Mouse (Mus musculus) kidney, postnatal 0 days (tissue): ENCODE measurements at regions not wholly inside any gene's neighbourhood (a gene's known extent, or its start where the extent isn't known, plus 50 kb on each side); places are given as distances from the start of the nearest gene placed in this dataset.

Source experiments
- ATAC-seq: fragments of 200-750 bp; cut with Nextera tagmentation; replicated peaks from 2 replicates; pipeline ENCODE4 v1.8.0; 2017; ENCODE audit warnings: low read depth, moderate number of reproducible peaks, moderate TSS enrichment, moderate library complexity; ENCODE audit not compliant: low FRiP score
- DNase-seq: peaks from one replicate; pipeline ENCODE4 v3.0.0-alpha.2; 2016; ENCODE audit warnings: low spot score
- H3K27ac ChIP-seq: fragments of 300-500 bp; sonication (generic); 2 replicates; pipeline ENCODE4 v1.5.1; 2014; ENCODE audit warnings: mild to moderate bottlenecking
- H3K27me3 ChIP-seq: fragments of 300-500 bp; sonication (generic); 2 replicates; pipeline ENCODE4 v1.6.1; 2014; ENCODE audit warnings: low read length, mixed read lengths; ENCODE audit not compliant: insufficient read depth
- H3K36me3 ChIP-seq: fragments of 300-500 bp; sonication (generic); 2 replicates; pipeline ENCODE4 v1.6.1; 2014; ENCODE audit warnings: low read length, mixed read lengths; ENCODE audit not compliant: insufficient read depth
- H3K4me1 ChIP-seq: fragments of 300-500 bp; sonication (generic); replicated peaks from 2 replicates; pipeline ENCODE4 v1.6.1; 2014; ENCODE audit warnings: antibody characterized with exemption, low read length, mixed read lengths; ENCODE audit not compliant: insufficient read depth
- H3K4me2 ChIP-seq: fragments of 300-500 bp; sonication (generic); 2 replicates; pipeline ENCODE4 v1.6.1; 2014; ENCODE audit warnings: mild to moderate bottlenecking, low read length, moderate library complexity, mixed read lengths
- H3K4me3 ChIP-seq: fragments of 300-500 bp; sonication (generic); replicated peaks from 2 replicates; pipeline ENCODE4 v1.5.1; 2014; ENCODE audit warnings: low read depth, low read length
- H3K9ac ChIP-seq: fragments of 300-500 bp; sonication (generic); 2 replicates; pipeline ENCODE4 v1.6.1; 2014; ENCODE audit warnings: low read depth, low read length
- H3K9me3 ChIP-seq: fragments of 300-500 bp; sonication (generic); replicated peaks from 2 replicates; pipeline ENCODE4 v1.6.1; 2016; ENCODE audit warnings: low read length, inconsistent platforms, mixed read lengths
- CTCF ChIP-seq: IDR thresholded peaks from 2 replicates; pipeline ENCODE4 v1.5.1; 2016; ENCODE audit warnings: antibody characterized with exemption, low read depth, mild to moderate bottlenecking, moderate library complexity
- WGBS: fragments of 180-500 bp; shearing (Covaris S2); extraction: QIAGEN DNeasy Blood & Tissue Kit; methylation state at CpG from one replicate; pipeline ENCODE4 v1.1.7; 2014; 5-methylcytosine and 5-hydroxymethylcytosine counted together

GRCm38 (mm10) chr3:150296057-150296710 lies 1141.5 kb upstream of the Adgrl4 start:
- TF ChIP-seq CTCF, result no peak
- Histone ChIP-seq H3K4me2 (no peak overlapping the region), H3K4me1 (no peaks in the 10 kb centered on the region), H3K9ac (no peak overlapping the region), H3K9me3 (no peaks in the 10 kb centered on the region), H3K4me3 (no peak overlapping the region), H3K27ac (no peak overlapping the region), H3K27me3 (no peaks in the 10 kb centered on the region), H3K36me3 (no peaks in the 10 kb centered on the region)
- ATAC-seq (no peak), DNase-seq (no peak)
- 52% methylated on average over 2 of the region's 2 CpGs for WGBS

- DNase-seq (no peak), ATAC-seq (no peak)
- TF ChIP-seq CTCF, result no peak
- 90% methylated on average over 6 of the region's 6 CpGs for WGBS
- H3K9me3 ChIP-seq, result no peaks in the 10 kb centered on the region
- no peak overlapping the region for H3K4me3 ChIP-seq
- H3K4me1 ChIP-seq, result no peaks in the 10 kb centered on the region
- H3K4me2 ChIP-seq, result no peak overlapping the region
- H3K27me3 ChIP-seq, result no peaks in the 10 kb centered on the region
- H3K36me3 ChIP-seq, result no peaks in the 10 kb centered on the region
- no peak overlapping the region for H3K9ac ChIP-seq
- H3K27ac ChIP-seq, result no peak overlapping the region
Observed at GRCm38 (mm10) chr3:150328811-150329210, 1108.9 kb upstream of the Adgrl4 start.

GRCm38 (mm10) chr3:150352139-150352725 lies 1085.5 kb upstream of the Adgrl4 start:
- H3K4me2 ChIP-seq, result no peak overlapping the region
- DNase-seq, result peak; percentile 11
- WGBS, result 44% methylated on average over 9 of the region's 9 CpGs
- H3K9ac ChIP-seq, result no peak overlapping the region
- H3K4me3 ChIP-seq, result no peak overlapping the region
- H3K27ac ChIP-seq, result no peak overlapping the region
- H3K9me3 ChIP-seq, result no peaks in the 10 kb centered on the region
- H3K36me3 ChIP-seq, result no peaks in the 10 kb centered on the region
- peak; percentile 68; the same call in 1 of the 2 replicates for ATAC-seq
- no peaks in the 10 kb centered on the region for H3K27me3 ChIP-seq
- TF ChIP-seq CTCF, result no peak
- no peaks in the 10 kb centered on the region for H3K4me1 ChIP-seq

- TF ChIP-seq CTCF, result no peak
- no peaks in the 10 kb centered on the region for H3K27me3 ChIP-seq
- WGBS, result 81% methylated on average over 3 of the region's 3 CpGs
- no peak overlapping the region for H3K9ac ChIP-seq
- H3K4me1 ChIP-seq, result no peaks in the 10 kb centered on the region
- H3K36me3 ChIP-seq, result no peaks in the 10 kb centered on the region
- ATAC-seq (no peak), DNase-seq (no peak)
- no peak overlapping the region for H3K4me2 ChIP-seq
- no peaks in the 10 kb centered on the region for H3K9me3 ChIP-seq
- no peak overlapping the region for H3K27ac ChIP-seq
- H3K4me3 ChIP-seq, result no peak overlapping the region
Observed at GRCm38 (mm10) chr3:150365766-150366165, 1071.9 kb upstream of the Adgrl4 start.

GRCm38 (mm10) chr3:150384996-150385627 lies 1052.6 kb upstream of the Adgrl4 start:
- DNase-seq (peak; percentile 62), ATAC-seq (0 out of 2 replicates have a peak, but pooled peaks have one; percentile 54)
- peak; percentile 74 for TF ChIP-seq CTCF
- H3K4me2 ChIP-seq, result no peak overlapping the region
- no peak overlapping the region for H3K27ac ChIP-seq
- no peaks in the 10 kb centered on the region for H3K4me1 ChIP-seq
- H3K27me3 ChIP-seq, result no peaks in the 10 kb centered on the region
- H3K4me3 ChIP-seq, result no peak overlapping the region
- no peaks in the 10 kb centered on the region for H3K9me3 ChIP-seq
- no peak overlapping the region for H3K9ac ChIP-seq
- H3K36me3 ChIP-seq, result no peaks in the 10 kb centered on the region
- WGBS, result 7% methylated on average over 1 of the region's 1 CpGs

GRCm38 (mm10) chr3:150401694-150402301 lies 1035.9 kb upstream of the Adgrl4 start:
- Histone ChIP-seq H3K36me3 (no peaks in the 10 kb centered on the region), H3K27ac (no peak overlapping the region), H3K4me3 (no peak overlapping the region), H3K4me1 (no peaks in the 10 kb centered on the region), H3K9me3 (no peaks in the 10 kb centered on the region), H3K4me2 (no peak overlapping the region), H3K9ac (no peak overlapping the region), H3K27me3 (no peaks in the 10 kb centered on the region)
- no peak for TF ChIP-seq CTCF
- WGBS, result 78% methylated on average over 2 of the region's 2 CpGs
- no peak for DNase-seq
- ATAC-seq, result no peak
